Mouse (Mus musculus) cerebellum, adult 2 months (tissue): ENCODE measurements around the gene Foxo1.

Experiments
- CTCF ChIP-seq: fragments of 200-500 bp; IDR thresholded peaks from 2 replicates; pipeline ENCODE4 v1.5.1; 2011; ENCODE audit warnings: low read depth, mild to moderate bottlenecking, control low read depth, low read length, moderate library complexity, borderline replicate concordance; ENCODE audit not compliant: insufficient read depth
- POLR2A ChIP-seq: fragments of 200-500 bp; IDR thresholded peaks from 2 replicates; pipeline ENCODE4 v1.6.1; 2011; ENCODE audit warnings: low read length, control low read depth, borderline replicate concordance; ENCODE audit not compliant: insufficient read depth

DNA sequence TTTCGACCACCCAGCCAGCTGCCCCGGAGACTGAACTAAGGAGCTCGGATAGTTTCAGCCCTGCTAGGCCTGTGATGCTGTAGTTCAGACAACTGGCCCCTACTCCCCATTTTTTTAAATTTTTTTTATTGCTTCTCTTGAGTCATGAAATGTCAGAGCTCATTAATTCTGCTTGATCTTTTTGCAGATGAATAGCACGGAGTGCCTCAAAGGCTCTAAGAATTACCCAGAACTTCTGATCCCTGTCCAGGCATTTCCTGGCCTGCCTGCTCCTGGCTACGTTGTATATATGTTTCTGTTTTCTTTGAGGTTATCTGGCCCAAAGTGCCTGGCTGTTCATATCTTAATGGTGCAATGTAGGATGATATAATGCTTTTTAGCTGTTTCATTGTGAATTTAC, 108.8 kb downstream of the Foxo1 start:
- no peak for TF ChIP-seq CTCF
- TF ChIP-seq POLR2A: no peak
